Mouse (Mus musculus) left cerebral cortex, adult 11 months (tissue): ENCODE results near the gene Hfe2.

Experiments
- DNase-seq: peaks from one replicate; pipeline ENCODE4 v3.0.0; 2022; ENCODE audit warnings: low spot score

Hfe2 gene

DNA sequence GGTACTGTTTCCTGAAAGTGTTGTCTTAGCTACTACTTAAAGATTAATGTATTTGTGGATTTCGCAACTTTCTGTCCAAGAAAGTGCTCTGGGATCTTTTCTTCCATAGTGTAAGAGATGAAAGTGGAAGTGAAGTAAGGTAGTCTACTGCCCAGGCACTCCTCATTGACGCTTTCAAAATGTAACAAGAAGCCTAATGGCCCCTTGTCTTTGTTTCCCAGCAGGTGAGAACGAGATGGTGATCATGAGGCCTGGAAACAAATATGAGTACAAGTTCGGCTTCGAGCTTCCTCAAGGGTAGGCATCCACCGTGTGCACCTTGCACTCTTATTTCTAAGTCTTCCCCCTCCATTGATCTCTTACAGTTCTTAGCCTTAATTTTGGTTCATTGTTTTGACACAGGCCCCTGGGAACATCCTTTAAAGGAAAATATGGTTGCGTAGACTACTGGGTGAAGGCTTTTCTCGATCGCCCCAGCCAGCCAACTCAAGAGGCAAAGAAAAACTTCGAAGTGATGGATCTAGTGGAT, 33.8 kb downstream of the Hfe2 start:
- no peak for DNase-seq

DNA sequence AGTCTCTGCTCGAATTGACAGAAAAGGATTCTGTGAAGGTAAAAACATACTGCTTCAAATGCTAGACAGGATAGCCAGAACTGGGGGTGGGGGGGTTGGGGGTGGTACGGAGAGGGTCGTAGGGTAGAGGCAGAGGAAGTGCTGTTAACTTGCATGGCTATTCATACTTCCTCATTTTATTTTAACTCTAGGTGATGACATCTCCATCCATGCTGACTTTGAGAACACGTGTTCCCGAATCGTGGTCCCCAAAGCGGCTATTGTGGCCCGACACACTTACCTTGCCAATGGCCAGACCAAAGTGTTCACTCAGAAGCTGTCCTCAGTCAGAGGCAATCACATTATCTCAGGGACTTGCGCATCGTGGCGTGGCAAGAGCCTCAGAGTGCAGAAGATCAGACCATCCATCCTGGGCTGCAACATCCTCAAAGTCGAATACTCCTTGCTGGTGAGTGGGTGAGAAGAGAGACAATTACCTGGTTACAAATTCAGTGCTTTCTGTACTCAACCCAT, 34.5 kb downstream of the Hfe2 start:
- DNase-seq: no peak

DNA sequence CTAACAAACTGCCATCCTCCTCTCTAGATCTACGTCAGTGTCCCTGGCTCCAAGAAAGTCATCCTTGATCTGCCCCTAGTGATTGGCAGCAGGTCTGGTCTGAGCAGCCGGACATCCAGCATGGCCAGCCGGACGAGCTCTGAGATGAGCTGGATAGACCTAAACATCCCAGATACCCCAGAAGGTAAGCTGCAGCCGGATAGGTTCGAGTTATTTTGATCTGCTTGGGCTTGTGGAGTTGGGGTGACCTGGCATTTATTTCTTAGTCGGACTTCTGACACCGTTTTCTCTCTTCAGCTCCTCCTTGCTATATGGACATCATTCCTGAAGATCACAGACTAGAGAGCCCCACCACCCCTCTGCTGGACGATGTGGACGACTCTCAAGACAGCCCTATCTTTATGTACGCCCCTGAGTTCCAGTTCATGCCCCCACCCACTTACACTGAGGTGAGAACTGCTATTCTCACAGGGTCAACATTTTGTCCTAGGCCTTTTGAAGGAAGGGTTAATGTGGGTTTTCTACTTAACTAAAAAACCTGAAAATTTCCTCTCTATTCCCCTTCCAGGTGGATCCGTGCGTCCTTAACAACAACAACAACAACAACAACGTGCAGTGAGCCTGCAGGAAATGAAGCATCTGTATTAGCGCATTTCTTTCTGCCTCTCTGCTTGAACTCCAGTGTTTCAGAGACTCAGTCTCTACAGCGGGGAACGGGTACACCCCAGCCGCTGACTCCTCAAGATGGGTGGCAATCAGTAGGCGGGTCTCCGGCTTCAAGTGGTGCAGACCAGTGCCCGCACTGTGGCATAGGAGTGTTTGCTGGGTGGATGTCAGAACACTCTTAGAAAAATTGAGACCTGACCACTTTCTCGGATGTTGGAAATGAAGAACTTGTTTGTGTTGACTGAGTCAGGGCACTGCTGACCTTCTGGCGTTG, 35.2 kb downstream of the Hfe2 start:
- DNase-seq: no peak

DNA sequence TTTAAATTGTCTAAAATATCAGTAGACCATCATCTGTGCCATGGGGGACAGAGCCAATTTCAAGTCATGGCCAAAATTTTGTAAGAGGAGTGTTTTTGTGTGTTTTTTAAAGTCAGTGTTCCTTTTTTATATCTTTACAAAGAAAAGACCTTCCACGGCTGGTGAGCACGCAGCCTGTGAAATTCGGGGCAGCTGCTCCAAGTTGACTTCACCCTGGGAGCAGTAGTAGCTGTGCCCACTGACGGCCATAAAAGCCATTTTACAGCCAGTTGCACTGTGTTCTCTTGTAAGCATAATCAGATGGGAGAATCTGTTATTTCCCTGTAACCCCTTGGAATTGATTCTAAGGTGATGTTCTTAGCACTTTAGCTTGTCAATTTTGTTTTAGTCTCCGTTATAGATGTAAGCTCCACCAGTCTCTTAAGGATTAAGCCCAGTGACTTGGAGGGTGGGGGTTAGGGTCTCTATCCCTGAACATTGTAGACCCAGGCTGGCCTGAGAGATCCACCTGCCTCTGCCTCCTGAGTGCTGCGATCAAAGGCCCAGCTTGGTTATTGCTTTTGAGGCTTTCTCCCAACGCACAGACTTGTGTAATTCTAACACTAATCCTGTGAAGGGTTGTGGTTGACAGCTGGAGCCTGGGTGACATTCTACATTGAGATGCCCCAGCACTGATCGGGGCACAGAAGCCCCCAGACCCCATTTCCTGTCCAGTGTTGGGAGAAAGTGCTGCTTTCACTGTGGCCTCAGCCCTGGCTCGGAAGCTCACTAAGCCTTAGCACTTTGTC, 36.1 kb downstream of the Hfe2 start:
- no peak for DNase-seq

DNA sequence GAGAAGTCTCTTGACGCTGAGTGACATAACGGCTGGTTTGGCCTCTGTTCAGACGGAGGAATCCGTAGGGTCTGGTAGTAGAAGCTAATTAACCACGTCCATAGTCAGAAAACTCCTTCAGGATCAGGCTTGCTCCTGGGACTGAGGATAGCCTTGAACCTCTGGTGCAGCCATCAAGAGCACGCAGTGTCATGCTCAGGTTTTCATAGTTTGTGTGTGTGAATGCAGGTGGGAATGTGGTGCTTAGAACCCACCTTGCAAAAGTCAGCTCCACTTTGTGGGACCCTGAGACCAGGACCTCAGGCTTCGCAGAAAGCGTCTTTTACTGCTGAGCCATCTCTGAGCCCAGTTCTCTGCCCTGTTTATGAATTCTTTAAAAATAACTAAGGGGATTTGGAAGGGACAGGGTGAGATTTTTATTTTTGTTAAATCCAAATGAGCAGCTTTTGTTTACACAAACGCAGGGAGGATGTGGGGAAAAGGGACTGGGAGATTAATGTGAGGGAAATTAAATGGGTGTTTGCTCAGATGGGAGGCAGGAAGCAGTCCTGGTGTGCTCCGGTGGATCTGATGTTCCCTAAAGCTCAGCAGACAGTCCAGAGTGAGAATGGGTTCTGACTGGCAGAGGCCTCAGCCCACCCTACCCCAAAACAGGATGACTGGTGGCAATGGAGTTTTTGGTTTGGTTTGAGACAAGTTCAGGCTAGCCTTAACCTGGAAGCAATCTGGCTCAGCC, 37.1 kb downstream of the Hfe2 start:
- DNase-seq: no peak

DNA sequence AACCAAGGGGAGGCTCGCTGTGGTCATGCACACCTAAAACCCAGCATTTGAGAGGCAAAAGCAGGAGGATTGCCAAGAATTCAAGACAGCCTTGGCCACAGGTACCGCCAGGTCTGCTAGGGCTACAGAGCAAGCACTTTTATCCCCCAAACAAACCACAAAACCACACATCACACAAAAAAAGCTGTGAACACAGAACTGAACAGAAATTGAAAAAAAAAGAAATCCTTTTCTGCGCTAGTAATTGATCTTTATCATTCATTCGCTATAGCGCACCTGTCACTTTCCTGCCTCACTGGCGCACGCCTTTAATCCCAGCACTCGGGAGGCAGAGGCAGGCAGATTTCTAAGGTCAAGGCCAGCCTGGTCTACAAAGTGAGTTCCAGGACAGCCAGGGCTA, 38.3 kb downstream of the Hfe2 start:
- no peak for DNase-seq

DNA sequence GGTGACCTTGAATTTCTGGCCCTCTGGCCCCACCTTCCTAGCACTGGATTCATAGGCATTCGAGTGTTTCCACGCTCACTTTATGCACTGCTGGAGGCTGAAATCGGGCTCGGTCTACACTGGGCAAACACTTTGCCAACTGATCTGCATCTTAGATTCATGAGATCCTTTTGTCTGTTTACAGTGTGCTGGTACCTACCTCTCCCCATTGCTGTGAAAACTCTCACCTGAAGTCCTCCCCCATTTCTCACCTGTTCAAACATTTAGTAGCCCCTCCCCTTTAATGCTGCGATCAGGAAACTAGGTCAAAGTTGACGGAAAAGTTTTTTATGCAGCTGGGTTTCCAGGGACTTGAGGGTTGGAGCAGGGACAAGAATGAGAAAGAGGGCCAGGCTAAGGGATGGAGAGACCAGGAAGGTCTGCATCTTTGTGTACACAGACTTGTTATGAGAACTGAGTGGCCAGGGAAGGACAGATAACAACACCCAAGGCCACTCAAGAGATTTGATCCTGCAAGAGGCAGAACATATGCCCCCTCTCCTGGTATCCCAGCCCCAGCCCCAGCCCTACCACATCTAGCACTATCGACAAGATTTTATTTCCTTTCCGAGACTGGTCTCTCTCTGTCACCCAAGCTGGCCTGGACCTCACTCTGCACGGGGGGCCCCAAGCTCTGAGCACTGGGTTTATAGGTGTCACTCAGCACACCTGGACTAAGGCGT, 39.1 kb downstream of the Hfe2 start:
- no peak for DNase-seq

DNA sequence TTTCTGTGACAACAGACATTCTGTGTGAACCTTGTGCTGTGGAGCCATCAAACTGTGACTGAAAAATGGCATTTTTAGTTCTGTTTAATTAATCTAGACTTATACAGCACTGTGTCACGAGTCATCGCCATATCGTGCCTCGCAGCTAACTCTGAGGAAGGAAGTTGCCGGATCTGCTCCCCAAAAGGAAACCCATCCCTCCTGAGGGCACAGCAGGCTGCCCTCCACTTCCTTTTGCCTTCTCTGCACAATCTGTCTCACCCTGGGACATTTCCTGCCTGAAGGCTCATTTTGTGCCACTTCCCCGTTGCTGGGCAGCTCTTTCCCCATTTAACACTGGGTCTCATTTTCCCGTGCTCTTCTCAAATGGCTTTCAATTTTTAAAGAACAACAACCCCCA, 39.7 kb downstream of the Hfe2 start:
- DNase-seq: no peak

DNA sequence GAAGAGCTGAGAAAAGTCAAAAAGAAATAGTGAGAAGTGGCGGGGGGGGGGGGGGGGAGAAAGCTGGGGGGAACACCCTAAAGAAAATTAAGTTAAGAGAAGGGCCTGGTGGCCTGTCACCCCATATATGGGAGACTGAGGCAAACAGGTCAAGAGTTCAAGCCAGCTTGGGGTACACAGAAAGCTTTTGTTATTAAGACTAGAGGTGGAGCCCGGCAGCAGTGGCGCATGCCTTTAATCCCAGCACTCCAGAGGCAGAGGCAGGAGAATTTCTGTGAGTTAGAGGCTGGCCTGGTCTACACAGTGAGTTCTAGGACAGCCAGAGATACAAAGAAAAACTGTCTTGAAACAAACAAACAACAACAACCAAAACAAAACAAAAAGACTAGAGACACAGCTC, 40.1 kb downstream of the Hfe2 start:
- no peak for DNase-seq

DNA sequence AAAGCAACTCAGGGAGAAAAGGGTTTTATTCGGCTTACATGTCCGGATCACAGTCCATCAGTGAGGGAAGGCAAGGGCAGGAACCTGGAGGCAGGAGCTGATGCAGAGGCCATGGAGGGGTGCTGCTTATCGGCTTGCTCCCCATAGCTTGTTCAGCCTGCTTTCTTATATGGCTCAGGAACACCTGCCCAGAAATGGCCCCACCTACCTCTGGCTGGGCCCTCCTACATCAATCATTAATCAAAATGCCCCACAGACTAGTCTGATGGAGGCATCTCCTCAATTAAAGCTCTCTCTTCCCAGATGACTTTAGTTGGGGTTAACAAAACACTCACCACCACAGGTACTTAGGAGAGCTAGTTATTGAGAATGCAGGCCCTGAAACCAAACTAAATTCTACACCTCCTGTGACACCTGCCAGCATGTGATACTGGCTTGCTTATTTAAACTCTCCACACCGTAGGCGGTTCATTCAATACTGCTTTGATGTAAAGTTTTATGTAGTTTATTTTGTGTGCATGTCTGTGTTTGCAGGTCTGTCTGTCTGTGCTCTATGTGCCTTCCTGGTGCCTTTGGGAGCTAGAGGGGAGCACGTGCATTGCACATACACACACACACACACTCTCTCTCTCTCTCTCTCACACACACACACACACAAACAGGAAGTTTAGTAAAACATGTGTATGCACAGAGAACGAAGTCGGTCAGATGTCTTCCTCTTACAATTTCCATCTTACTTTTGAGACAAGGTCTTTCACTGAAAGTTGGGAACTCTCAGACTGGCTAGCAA, 41.9 kb downstream of the Hfe2 start:
- no peak for DNase-seq

DNA sequence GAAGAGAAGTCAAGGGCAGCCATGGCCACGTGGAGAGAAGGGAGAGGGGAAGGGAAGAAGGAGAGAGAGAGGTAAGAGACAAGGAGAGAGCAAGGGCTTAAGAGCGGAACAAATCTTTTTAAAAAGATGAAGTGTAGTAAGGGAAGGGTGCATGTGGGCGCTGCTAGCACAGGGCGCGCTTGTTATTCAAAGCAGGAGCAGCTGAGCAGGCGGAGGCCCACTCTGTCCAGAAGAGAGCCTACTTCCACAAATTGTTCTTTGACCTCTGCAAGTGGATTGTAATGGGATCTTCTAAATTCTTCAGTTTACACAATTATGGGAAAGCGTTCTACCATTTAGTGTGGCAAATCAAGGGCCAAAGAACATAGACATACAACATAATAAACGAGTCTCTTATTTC, 43.6 kb downstream of the Hfe2 start:
- no peak for DNase-seq

DNA sequence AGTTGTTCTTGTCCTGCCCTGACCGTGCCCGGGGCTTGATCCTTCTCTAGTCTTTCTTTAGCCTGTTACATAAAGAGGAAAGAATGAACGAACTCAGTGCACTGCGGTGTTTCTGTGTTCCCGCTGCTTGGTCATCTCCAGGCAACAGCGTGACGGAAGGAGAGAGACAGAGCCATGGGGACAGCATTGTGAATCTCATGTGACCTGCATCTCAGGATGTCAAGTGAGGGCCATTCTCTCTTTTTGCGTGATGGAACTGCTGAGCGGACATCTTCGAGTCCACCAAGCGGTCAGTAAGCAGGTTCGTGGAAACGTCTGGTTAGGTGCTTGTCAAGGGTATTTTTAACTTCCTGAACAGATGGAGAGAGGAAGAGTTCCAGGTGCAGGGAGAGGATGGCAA, 44.5 kb downstream of the Hfe2 start:
- DNase-seq: no peak

DNA sequence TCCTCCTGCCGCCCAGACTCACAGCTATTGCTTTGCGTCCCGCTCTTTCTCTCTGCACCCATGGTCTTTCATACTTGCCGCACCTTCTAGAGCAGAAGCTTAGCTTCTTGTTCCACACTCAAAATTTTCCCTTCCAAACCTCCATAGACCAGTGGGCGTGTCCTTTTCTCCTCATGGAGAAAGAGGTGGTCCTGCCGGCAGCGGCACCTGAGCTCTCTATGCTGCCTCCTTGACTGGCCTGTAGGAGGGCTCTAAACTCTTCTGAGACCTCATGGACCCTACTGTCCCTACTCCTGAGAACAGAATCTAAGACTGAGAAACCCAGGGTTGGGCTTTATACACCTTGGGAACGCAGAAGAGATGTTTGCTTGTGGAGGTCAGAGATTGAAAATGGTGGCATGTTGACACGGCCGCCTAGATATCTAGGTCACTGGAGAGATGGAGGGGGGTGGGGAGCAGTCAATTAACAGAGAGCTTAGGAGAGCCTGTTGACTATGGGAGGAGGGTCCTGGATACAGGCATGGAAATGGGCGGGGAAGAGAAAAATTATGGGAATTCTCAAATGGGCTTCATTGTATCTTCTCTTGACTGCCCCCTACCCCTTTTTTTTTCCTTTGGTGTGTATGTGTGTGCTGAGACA, 45.1 kb downstream of the Hfe2 start:
- DNase-seq: no peak

DNA sequence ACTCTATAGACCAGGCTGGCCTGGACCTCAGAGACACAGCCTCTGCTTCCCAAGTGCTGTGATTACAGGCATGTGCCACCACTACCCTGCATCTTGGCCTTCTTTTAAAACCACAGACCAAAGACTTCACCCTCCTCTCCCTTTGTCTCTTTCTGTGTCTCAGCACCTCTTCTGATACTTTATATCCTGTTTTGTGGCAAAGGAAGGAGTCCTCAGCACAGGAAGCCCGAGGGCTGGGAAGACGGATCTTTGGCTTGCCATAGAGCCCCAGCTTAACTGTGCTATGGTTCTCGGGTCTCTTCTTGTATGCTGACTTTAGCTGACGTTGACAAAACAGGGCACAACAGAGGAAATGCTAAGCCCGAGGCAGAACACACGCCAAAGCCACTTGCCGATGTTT, 45.7 kb downstream of the Hfe2 start:
- DNase-seq: no peak

DNA sequence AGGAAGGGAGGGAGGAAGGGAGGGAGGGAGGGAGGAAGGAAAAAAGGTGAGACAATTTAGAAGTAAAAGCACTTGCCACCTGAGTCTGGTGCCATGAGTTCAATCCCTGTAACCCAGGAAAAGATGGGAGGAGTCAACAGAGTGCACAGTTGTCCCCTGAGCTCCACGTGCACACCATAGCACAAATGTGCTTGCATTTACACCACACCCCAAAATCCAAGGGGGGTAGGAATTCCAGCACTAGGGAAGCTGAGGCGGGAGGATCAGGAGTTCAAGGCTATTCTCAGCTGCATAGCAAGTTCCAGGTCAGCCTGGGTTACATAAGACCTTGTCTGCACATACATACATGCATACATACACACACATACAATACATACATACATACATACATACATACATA, 46.4 kb downstream of the Hfe2 start:
- no peak for DNase-seq

DNA sequence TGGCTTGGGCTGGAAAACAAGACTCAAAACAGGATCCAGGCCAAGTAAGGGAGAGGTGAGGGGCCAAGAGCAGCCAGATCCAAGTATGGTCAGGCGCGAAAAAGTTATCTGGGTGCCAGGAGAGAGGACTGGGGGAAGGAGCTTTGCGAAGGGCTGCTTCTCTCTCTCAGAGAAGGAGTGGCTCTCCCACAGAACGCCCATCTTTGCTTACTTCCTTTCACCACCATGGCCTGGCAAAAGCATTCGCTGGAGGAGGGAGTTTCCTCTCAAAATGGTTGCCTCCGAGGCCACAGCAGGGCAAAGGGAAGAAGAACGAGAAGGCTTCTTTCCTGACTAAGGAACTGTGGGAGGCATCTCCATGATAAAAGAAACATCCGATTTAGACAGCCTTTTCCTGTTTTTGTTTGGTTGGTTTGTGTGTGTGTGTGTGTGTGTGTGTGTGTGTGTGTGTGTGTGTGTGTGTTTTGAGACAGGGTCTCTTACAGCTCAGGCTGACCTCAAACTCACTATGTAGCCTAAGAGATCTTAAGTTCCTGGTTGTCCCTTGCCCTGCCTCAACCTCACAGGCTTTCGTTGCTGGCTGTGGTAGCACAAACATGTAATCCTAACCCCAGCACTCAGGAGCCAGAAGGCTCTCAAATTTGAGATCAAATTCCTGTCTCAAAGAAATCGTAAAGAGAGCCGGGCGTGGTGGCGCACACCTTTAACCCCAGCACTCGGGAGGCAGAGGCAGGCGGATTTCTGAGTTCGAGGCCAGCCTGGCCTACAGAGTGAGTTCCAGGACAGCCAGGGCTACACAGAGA, 47.1 kb downstream of the Hfe2 start:
- DNase-seq: no peak

DNA sequence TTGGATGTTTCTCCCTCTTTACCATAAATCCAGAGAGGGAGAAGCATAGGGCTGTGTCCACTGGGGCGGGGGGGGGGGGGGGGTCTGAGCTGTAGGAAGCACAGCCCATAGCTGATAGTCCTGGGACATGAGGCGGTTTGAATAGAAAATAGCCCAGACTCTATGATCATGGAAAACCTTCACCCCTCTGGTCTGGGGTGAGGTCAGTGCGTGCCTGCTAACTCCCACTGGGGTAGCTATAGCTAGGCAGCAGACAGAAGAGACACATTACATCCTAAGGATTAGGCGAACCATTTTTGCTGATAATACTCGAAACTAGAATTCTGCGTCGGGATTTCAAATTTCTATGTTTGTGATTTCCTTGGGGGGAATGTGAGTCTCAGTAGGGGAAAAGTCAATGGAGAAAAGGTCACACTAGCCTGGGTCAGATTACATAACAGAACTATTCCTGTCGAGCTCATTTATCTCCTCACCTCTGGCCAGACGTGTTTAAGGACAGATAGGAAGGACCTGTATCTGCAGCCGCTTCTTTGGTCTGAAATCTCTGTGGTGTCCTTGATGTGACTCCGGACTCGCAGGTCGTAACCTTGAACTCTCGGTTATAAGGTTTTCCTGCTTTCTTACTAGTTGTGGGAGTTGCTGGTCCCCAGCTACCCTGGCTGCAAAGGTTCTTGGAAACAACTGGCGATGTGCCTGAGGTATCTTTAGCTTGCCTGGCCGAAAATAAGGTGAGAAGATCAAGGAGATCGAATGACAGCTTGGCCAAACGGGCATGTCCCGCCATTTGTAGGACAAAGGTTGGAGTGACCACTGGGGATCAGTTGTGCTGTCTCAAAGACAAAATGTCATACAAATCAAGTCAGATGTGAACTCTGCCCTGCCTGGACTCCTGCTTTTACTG, 48.9 kb downstream of the Hfe2 start:
- no peak for DNase-seq

DNA sequence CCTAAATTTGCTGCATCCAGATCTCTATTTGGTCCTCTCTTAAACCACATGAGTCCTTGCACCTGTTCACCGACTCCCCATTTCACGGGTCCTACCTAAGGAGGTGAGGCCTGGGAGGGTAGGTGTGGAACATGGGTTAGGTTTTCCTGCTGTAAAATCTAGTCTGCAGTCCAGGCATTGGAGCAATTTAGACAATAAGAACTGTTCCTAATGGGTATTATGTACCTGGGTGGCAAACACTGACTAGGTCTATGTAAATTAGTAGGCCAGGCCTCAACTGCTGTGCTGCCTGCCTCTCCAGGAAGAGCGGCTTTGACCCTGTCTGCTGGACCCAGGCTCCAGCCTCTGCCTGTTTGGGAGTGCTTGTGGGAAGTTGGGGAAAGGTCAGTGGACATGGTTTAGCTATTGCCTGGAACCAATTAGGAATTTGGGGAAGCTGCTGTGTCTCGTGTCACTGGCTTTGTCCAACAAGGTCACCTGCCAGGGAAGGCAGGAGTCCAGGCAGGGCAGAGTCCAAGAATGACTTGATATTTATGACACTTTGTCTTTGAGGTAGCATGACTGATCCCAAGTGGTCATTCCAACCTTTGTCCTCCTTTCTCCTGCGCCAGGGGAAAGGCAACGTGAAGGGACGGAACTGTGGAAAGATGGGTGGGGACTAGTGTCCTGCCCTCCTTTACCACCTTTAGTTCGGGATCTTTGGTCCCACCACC, 50.5 kb downstream of the Hfe2 start:
- no peak for DNase-seq
